Mouse (Mus musculus): ENCODE results near the gene Pald1. TPM values are rescaled to one million over a fixed set of nuclear protein-coding genes. Genes with fewer than 3 reads are reported as not detected.
A peak's percentile ranks its signal among the peaks of the same experiment; 100 is the strongest.

Pald1 gene
- total RNA-seq, 2 experiments from 2014 or later: 20.3 to 20.6 TPM

DNA sequence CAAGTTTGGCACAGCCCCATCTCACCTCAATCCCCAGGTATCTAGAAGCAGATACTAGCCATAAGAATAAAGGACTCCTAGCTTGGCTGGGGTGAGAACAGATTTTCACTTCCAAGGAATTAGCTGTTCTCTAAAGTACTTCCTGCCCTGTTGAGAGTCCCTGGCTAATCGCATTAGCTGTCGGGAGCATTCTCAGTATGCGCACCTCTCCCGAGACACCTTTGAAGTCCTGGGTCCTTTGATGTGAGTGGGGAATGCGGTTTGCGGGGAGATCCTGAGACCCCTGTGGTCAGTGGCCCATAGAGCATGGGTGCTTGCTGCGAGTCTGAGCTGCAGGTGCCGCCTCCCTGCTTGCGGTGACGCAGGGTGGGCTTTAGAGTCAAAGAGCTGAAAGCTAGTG is 22.6 kb upstream of the Pald1 start:
- DNase-seq (ENCODE audit: low spot score in 2 of 2): no peak

DNA sequence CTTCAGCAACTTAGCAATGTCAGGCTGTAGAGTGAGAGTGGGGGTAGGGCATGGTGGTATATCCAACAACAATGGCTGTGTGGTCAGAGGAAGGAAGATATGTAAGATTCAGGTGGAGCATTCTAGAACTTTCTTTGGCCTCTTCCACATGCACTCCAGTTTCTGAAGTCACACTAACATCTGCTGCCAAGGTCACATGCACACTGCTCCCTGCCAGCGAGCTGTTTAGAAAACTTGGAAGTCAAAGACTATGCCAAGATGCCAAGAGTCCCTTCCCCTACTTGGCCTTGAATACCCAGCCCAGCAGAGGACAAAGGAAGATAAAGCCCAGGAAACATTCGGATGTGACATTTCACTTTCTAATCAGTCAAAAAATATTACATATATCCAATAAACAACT is 19.6 kb upstream of the Pald1 start:
- DNase-seq (ENCODE audit: low spot score in 2 of 2): no peak

DNA sequence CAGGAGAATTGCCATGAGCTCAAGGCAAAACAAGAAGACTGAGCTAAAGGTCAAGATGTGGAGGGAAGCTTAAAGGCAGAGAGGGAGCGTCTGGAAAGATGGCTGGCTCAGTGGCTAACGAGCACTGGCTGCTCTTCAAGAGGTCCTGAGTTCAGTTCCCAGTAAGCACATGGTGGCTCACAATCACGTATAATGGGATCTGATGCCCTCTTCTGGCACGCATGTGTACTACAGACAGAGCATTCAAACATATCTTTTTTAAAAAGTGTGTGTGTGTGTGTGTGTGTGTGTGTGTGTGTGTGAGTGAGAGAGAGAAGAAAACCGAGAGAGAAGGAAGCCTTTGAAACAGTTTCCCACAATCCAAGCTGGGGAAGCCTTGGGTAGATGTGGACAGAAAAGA is 19.1 kb upstream of the Pald1 start:
- no peak for DNase-seq (ENCODE audit: low spot score in 2 of 2)

DNA sequence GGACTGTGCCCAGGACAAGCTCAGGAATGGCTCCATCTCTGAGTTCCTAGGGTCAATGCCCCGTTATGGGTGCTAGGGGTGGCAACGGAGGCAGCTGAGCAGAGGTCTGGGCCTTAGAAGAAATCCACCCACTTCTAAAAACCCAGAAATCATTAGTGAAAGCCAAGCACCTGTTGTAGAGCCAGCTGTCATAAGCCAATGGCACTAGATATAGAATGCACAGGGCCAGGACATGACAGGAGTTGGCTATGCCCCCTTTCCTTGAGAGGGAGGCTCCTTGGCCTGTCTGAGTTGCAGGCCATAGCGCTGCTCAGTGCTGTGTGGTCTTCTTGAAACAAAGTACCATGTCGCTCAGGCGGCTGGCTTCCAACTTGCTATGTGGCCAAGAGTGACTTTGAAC is 17.1 kb upstream of the Pald1 start:
- no peak for DNase-seq (ENCODE audit: low spot score in 2 of 2)

DNA sequence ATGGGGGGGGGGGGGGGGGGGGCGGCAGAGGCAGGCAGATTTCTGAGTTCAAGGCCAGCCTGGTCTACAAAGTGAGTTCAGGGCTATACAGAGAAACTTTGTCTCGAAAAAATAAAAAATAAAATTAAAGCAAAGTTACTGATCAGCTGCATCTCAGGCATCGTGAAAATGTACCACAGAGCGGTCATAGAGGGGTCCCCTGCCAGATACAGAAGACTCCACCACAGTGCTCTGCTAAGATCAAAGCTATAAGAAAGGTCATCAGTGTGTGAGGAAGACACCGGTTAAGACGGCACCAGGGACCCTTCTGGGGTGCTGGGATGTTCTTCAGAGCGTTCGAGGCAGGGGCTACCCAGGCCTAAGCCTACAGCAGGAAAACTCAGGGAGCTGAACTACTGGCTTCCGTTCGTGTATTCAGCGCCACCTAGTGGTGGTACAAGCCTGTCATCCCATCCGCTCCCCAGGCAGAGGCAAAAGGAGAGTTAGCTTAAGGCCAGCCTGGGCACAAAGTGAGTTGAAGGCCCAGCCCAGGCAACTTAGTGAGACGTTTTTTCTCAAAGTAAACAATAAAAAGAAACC is 15.9 kb upstream of the Pald1 start:
- DNase-seq (ENCODE audit: low spot score in 2 of 2): peak; percentile 76 to 80

DNA sequence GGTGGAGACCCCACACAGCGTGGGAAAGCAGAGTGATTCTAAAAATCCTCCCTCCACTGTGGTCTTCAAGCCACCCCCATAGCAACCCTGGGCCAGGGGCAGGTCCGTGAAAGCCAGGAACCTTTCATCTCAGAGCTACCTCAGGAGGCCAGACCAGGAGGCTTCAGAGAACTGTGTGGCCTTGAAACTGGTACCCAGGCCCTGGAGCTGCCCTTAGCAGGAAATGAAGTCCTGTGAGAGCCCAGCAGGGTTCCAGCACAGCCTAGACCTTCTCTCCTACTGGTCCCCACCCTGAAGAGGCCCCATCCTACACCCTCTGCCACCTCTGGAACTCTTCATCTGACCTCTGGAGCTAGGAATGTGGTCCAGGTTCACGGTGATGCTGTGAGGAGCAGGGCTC is 14.8 kb upstream of the Pald1 start:
- no peak for DNase-seq (ENCODE audit: low spot score in 2 of 2)

DNA sequence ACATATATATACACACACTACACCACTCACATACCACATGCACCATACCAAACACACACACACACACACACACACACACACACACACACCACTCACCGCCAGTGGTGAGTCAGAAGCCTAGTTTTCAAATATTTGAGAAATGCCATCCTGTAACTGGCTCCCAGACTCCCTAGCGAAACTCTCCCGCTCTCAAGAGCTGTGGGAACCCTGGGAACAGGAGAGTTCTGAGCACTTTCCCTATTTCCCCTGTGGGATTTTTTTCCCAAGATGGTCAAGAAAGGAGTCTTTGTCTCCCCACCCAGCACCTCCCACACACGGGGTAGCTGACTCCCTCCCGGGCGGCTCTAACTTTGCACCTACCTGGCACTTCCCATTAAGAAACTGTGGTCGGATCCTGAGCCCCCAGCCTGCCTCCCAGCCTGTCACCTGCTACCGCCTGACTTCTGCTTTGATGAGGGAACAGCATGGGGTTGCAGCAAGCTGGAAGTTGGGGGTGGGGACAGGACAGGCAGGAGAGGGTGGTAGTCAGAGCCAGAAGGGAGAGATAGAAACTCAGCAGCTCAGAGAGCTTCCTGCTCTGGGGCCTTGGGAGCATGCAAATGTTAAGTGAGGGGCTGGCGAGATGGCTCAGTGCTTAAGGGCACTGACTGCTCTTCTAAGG is 11.3 kb upstream of the Pald1 start:
- DNase-seq (ENCODE audit: low spot score in 2 of 2): no peak

DNA sequence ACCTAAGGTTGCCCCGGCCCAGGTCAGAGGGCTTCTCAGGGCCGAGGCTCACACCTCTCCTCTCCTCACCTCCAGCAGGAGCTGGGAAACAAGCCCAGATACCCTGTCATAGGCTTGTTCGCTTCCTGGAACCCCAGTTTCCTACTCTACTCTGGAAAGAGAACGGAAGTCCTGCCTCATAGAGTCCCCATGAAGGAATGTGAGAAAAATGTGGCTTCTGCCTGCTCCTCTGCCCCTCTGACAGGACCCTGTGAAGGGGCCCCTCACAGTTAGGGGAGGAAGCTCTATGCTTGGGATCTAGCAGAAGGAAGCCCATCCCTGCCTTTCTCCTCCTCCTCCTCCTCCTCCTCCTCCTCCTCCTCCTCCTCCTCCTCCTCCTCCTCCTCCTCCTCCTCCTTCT is 9.3 kb upstream of the Pald1 start:
- no peak for DNase-seq (ENCODE audit: low spot score in 2 of 2)

DNA sequence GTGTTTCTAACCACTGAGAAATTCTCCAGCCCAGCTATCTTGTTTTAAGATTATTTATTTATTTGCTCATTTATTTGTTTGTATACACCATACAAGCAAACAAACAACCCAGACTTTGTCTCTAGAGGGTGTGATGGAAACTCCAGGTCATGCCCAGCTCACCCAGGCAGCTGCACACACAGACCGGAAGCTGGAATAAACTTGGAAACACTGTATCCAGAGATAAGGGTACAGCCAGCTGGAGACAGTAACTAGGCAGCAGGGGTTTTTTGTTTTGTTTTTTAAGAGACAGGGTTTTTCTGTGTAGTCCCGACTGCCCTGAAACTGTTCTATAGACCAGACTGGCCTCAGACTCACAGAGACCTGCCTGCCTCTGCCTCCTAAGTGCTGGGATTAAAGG is 6.8 kb upstream of the Pald1 start:
- no peak for DNase-seq (ENCODE audit: low spot score in 2 of 2)

DNA sequence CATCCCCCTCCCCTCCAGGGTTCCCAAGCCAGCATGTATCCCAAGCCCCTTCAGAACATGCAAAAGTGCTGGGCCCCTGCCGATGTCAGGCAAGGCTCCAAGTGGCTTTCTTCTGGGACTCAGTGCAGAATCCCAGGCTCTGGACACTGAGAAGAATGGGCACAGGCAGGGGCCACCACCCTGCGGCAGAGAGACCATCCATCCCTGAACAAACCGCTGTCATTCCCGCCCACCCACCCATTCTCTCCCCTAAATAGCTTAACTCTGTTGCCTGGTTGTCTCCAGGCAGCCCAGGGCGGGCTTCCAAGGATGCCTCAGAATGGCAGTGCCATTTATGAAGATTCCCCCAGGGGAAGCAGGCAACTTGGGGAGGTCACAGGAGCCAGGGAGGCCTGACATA is 5.7 kb upstream of the Pald1 start:
- DNase-seq (ENCODE audit: low spot score in 2 of 2): no peak

DNA sequence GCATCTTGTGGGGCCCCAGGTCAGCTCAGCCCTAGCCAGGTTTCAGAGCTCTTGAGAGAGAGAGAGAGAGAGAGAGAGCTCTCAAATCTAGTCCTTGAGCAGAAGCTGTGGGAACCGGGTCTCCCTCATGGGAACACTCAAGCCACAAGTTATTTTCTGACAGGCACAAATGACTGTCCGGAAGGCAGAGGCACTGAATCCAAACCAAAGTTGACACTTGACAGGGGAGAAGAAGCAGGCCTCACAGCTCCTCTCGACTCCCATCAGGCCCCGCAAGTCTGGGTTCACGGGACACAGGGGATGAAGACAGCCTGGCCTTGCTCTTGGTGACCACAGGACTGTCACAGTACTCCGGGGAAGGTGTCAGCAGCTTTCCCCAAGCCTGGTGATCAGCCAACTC is 3.0 kb upstream of the Pald1 start:
- no peak for DNase-seq (ENCODE audit: low spot score in 2 of 2)

DNA sequence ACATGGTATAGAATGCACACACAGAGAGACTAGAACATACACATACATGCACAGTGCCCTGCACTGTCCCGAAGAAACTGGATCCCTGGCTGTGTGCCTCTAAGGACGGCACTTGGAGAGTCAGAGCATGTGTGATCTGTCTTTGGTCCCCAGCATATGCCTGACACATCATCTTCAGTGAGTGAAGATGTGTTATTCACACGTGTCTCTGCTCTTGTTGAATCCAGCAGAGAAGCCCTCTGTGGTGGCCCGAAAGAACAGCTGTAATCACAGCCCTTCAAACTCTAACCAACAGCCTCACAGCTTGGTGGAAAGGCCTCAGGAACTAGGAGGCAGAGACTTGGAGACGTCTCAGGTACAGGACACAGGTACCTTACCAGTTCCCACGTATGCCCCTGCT is 1.8 kb upstream of the Pald1 start:
- DNase-seq (ENCODE audit: low spot score in 2 of 2): no peak

DNA sequence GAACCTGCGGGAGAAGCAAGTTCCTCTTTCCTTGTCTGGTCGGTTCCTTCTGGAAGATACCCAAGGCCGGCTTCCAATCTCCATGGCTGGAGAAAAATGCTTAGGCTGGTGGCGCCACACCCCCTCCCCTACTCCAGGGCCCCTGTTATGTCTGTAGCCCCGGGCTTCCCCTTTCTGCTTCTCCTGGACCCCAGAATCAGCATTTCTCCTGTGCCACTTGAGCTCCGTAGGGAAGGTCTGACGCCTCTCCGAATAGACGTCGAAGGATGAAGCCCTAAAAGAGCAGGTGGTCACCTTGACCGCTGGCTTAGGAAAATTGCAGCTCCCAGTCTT is 351 bp upstream of the Pald1 start:
- peak in 1 of 2 experiments; percentile 57 for DNase-seq (ENCODE audit: low spot score in 2 of 2)

DNA sequence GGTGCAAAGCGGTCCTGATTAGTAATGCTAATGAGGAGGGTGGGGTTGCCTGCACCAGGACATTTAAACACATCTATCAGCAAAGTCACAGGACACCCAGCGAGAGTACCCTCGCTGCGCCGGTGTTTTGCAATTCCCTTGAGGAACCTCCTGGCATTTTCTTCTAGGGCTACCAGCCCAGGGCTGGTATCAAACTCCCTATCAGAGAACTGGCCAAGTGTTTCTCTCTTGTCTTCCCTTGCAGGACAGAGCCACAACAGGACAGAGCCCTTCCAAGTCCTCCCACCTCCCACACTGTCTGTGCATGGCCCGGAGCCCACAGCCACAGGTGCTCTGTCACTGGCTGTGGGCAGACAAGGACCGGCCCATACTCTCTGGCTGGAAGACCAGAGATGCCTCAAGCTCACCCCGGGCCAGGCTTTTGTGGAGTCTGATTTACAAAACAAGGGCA is 1.0 kb downstream of the Pald1 start:
- DNase-seq (ENCODE audit: low spot score in 2 of 2): no peak

DNA sequence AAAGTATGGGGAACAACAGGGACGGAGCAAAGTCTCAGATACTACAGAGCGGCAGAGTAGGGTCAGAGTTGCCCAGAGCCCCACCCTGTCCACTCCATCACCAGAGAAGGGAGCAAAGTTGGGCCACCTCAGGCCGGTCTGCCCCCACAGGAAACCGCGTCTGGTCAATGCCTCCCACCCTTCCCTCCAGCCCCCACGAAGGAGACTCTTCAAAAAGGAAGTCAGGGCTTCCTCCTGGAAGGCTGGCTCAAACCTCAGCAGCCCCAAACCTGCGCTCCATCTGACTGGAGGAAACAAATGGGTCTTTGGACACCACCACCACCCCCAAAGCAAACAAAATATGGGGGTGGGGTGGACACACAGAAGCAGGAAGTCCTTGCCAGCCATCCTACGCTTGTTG is 1.5 kb downstream of the Pald1 start:
- DNase-seq (ENCODE audit: low spot score in 2 of 2): no peak

DNA sequence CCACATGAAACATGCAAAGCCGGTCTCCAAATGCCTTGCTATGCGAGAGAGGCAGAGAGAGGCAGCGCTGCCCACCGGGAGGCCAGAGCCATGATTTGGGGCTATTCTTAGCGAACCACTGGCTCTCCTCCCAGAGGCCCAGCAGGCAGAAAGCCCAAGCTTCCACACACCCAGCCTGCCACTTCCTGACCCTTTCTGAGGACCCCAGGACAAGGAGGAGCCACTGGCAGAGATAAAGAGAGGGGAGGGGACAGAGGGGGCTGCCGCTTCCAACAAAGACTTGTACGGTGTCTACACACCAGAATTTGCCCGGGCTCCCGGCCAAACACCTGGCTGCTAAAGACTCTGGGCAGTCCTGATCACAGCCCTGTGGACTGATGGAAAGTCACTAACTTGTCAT is 3.1 kb downstream of the Pald1 start:
- DNase-seq (ENCODE audit: low spot score in 2 of 2): peak in 1 of 2 experiments; percentile 48

DNA sequence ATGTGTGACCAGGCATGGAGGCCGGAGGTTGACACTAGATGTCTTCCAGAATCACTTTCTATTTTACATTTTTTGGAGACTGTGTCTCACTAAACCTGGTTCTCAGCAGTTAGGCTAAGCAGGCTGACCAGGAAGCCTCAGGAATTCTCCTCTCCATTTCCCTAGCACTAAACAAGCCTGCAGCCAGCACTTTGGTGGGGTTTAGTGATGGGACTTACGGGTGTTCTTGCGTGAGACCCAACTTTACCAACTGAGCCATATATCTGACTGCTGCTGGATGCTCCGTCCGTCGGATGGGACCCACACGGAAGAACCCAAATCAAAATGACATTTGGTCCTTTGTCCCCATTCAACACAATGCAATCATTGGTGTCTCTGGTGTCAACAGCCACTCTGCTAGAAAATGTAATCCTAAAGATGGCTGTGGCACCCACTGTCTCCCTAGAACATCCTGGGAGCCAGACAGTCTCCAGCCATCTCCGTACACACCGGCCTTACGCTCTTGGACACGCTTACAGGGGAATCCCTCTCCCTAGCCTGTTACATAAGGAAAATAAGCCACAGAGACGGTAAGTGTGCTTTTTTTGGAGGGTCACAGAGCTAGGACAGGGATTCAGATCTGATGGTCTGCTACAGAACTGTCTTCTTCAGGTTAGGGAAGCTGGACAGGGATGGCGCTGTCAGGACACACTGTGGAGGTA is 3.8 kb downstream of the Pald1 start:
- no peak for DNase-seq (ENCODE audit: low spot score in 2 of 2)

DNA sequence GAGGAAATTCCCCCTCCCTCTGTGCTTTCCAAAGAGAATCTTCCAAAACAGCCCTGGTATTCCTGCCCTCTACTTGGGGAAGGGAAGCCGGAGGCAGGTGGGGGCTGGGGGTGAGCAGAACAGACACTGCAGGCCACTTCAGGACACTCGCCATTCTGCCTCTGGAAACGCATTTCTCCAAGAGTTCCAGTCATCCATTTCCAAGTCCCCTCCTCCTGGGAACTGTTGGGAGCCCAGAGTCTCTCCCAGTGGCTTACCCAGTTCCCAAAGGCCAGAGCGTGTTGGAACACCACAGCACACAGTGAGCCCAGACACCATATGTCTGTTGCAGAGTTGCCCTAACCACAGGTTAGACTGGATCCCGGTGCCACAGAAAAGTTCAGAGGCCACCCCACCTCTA is 4.6 kb downstream of the Pald1 start:
- no peak for DNase-seq (ENCODE audit: low spot score in 2 of 2)

DNA sequence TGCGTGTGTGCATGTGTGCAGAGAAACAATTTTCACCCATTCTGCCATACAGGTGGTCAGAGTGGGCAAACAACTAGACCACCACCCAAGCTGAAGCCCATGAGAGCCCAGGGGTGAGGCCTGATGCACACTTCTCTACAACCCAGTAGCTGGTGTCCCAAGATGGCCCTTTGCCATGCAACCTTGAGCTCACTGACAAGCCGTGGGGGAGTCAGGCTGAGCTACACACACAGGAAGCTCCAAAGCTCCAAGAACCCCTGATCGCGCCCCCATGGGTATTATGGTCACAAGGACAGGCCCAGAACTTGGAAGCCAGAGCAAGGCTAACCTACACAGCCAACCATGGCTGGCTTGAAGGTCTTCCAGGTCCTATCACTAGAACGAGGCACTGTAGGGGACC is 5.3 kb downstream of the Pald1 start:
- no peak for DNase-seq (ENCODE audit: low spot score in 2 of 2)

DNA sequence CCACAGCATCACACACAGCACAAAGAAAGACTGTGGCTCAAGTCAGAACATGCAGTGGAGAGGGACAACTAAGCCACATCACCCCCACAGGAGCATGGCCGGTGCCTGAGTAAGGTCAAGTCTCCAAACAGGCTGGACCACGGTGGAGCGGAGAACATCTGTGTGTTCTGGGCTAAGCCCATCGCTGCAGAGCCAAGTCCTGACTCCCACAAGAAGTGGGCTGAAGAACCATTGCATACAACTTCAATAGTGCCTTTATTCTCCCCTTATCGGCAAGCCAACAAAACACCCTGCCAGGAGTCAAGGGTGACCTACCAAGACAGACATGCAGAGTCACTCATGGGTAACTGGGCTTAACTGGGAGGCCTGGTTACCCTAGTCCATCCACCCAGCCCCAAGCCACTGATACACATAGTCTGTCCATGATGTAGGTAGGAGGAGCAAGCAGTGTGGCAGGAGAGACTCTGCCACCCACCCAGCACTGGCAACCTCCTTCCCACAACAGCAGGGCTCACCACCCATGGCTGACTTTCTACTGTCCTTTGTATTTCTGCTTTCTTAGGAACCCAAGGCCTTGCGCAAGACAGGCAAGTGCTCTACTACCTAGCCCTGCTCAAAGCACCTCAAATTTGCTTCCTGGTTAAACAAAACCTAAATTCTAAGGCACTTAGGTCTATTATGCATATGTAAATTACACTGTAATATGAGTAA is 8.4 kb downstream of the Pald1 start:
- no peak for DNase-seq (ENCODE audit: low spot score in 2 of 2)

DNA sequence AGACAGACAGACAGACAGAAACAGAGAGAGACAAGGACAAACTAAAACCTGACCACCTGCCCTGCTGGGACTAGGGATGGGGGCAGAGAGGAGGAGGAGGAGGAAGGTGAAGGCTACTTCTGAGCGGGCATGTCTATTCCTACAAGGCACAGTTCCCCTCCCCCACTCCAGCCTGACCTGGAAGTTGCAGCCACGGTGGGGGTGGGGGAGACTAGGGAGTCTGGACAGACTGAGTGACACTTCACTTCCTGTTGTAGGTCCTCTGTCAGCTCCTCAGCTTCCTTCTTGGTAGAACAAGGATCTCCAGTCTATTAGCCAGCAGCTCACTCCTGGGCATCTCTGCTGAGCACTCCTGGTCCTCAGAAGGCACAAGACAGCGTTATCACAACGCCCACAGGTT is 9.3 kb downstream of the Pald1 start:
- DNase-seq (ENCODE audit: low spot score in 2 of 2): peak in 1 of 2 experiments; percentile 48

DNA sequence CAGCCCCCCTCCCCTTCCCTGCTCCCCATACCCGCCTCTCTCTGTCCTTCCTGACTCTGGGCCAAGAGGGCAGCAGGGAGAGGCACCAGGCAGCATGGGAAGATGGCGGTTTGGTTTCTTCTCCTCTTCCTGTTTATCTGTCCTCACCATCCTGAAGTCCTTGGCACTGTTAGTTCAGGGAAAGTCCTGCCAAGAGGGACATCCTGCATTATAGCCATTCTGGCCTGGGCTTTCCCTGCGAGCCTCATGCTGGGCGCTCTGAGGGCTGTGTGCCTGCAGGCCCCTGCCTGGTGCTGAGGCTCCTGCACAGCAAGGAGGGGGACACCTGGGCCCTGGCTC is 10.8 kb downstream of the Pald1 start:
- DNase-seq (ENCODE audit: low spot score in 2 of 2): no peak

Measured in layer of hippocampus, postnatal 10 days (tissue).